Mouse (Mus musculus): ENCODE results near the gene Ankfn1.

Gene Ankfn1

DNA sequence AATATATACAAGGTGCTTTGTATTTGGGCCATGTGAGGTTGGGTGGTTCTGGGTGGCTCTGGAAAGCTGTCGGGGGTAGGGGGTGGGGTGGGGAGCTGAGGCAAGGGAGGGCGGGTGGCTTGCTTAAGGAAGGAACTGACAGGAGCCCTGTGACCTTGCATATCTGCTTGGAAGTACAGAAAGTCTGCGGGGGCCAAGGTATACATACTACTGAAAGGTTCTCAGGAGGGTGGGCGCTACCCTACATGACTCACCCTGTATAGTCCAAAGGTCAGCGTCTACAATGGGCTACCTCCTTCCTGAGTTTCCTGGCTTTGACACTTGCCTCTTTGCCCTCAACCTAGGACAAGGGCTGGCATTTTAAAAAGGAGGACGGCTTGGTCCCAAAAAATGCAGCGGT lies 407.1 kb downstream of the Ankfn1 start:
- DNase-seq (ENCODE audit: low spot score in 2 of 2) = no peak

GRCm38 (mm10) chr11:89363981-89364380 lies 413.5 kb downstream of the Ankfn1 start:
- DNase-seq (ENCODE audit: low spot score in 2 of 2) = no peak

DNA sequence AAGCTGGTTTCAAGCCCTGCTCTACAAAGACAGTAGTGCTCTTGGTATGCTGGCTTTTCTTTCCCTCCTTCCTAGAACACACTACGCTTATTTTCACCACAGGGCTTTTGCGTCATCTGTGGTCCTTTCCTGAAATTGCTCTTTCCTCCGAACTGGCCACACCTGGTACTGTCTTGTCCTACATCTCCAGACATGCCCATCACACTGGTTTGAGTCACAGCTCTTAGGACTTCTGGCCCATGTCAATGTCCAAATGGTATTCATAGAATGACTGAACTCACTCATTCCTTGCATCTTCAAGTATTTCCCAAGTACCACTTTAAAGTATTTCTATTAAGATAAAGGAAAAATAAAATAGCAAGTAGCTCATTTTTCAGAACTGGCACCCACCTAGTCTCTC lies 416.6 kb downstream of the Ankfn1 start:
- no peak for DNase-seq (ENCODE audit: low spot score in 2 of 2)

DNA sequence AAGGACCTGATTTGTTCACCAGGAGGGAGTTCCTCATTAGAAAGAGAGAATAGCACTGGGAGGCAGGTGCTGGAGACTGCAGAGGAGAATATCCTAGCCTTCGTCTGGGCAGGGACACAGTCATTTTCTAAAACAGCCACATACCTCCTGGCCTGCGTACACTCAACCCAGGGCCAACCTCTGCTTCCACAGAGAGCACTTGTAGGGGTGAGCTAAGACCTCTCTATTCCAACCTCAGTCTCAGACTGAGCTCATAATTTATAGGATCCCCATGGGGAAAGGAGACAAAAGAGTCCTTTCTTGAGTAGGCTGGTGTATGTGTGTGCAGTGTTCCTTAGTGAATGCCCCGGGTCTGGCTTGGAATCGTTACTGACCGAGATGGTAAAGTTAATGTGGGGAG lies 418.9 kb downstream of the Ankfn1 start:
- DNase-seq (ENCODE audit: low spot score in 2 of 2) = no peak

- no peak for DNase-seq (ENCODE audit: low spot score in 2 of 2)
These were observed 421.0 kb downstream of the Ankfn1 start for GRCm38 (mm10) chr11:89356479-89356878.

GRCm38 (mm10) chr11:89356018-89356417 lies 421.4 kb downstream of the Ankfn1 start:
- no peak for DNase-seq (ENCODE audit: low spot score in 2 of 2)

DNA sequence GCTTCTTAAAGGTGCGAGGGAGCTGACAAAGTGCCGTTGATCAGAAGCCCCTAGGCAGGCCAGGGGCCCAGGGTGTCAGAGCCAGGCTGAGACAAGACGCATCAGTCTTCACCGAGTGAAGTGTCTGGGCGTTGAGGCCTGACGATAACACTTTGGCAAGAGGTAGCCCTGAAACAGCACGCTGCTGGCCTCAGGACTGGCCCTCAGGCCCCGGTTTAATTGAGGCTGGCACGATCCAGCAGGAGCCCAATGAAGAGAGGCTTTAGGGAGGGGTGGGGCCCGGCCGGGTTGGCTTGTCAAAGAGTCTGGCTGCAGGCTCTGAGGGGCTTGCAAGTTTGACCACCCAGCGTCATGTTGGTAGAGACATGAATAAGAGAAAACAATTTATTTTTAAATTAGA lies 437.2 kb downstream of the Ankfn1 start:
- DNase-seq (ENCODE audit: low spot score in 2 of 2) = peak in 1 of 2 experiments; percentile 4

Measured in urinary bladder, postnatal 36 days (tissue).